Mouse (Mus musculus) kidney, postnatal 14 days (tissue): ENCODE measurements at regions not wholly inside any gene's neighbourhood (a gene's known extent, or its start where the extent isn't known, plus 50 kb on each side); places are given as distances from the start of the nearest gene placed in this dataset.

Experiments used
- DNase-seq: peaks from one replicate; pipeline ENCODE4 v3.0.0; 2022; ENCODE audit warnings: mixed read lengths

DNA sequence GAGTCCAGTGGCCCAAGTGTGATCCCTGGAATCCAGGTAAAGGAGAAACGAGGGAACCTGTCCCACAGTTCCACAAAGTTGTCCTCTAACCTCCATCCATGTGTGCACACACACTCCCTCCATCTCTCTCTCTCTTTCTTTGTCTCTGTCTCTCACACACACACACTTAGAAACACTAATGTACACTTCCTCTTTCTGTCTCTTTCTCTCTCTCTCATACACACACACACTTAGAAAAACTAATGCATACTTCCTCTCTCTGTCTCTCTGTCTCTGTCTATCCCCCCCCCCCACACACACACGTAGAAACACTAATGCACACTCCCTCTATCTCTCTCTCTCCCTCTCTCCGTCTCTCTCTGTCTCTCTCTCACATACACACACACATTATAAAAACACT, 61.2 kb upstream of the Bmp2k start:
- no peak for DNase-seq

- no peak for DNase-seq
Measured at GRCm38 (mm10) chr5:96938718-96939117, 58.8 kb upstream of the Bmp2k start.

- no peak for DNase-seq
Measured at GRCm38 (mm10) chr5:96939273-96939672, 58.2 kb upstream of the Bmp2k start.

- DNase-seq: peak; percentile 51
Measured at GRCm38 (mm10) chr5:96940170-96941086, 57.1 kb upstream of the Bmp2k start.

DNA sequence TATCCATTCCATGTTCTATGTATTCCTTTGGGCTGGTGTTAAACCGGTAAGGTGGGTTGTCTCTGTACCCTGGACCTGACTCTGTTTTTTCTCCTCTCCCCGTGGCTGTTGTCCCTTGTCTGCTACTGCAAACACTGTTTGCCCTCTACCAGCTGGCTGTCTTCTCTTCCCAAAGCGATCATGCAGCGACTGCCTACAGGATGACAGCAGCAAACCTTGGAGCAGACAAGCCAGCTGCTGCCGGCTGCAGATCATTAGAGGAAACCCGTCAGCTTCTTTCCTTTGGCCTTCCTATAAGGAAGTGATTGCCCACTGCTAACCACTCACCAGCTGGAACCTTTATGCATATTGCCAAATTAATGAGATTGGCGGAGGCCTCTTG, 56.4 kb upstream of the Bmp2k start:
- peak; percentile 29 for DNase-seq

- no peak for DNase-seq
Measured at GRCm38 (mm10) chr5:96941518-96941917, 56.0 kb upstream of the Bmp2k start.
